Mouse (Mus musculus) left cerebral cortex, adult 2 months (tissue): ENCODE measurements around the gene Foxn4. TPM values are rescaled to one million over a fixed set of nuclear protein-coding genes. Genes with fewer than 3 reads are reported as not detected.

Experiments
- DNase-seq, 2 experiments: peaks; one replicate each; pipeline ENCODE4 v3.0.0; 2021 to 2022; ENCODE audit warnings: low spot score in 2 of 2, mixed read lengths in 1 of 2; ENCODE audit errors: extremely low spot score in 1 of 2
- H3K27ac ChIP-seq: fragments of 200-600 bp; 2 replicates; pipeline ENCODE4 v1.8.1; 2022
- H3K4me3 ChIP-seq: fragments of 200-600 bp; 2 replicates; pipeline ENCODE4 v1.8.1; 2022
- CTCF ChIP-seq: fragments of 200-600 bp; IDR thresholded peaks from 2 replicates; pipeline ENCODE4 v1.8.1; 2022; ENCODE audit warnings: antibody characterized with exemption, mild to moderate bottlenecking, moderate library complexity
- intact Hi-C: fragments of 180-260 bp; cut with DNase I; formaldehyde crosslinking; loops from one replicate; pipeline ENCODE4 v1.15.1; 2025
- long read RNA-seq, 2 experiments: library from polyadenylated mRNA; stranded (forward); transcript quantifications; one replicate each; pipeline ENCODE4 v2.0.0; 2021; ENCODE audit warnings: borderline mapping rate in 2 of 2
- total RNA-seq, 2 experiments: library from RNA; stranded (reverse); gene quantifications; 2 replicates each; pipeline ENCODE4 v1.2.3; 2021

Foxn4 gene
- not detected for total RNA-seq
- long read RNA-seq, experiment 1: 0 reads
- long read RNA-seq, experiment 2: 0 reads

DNA sequence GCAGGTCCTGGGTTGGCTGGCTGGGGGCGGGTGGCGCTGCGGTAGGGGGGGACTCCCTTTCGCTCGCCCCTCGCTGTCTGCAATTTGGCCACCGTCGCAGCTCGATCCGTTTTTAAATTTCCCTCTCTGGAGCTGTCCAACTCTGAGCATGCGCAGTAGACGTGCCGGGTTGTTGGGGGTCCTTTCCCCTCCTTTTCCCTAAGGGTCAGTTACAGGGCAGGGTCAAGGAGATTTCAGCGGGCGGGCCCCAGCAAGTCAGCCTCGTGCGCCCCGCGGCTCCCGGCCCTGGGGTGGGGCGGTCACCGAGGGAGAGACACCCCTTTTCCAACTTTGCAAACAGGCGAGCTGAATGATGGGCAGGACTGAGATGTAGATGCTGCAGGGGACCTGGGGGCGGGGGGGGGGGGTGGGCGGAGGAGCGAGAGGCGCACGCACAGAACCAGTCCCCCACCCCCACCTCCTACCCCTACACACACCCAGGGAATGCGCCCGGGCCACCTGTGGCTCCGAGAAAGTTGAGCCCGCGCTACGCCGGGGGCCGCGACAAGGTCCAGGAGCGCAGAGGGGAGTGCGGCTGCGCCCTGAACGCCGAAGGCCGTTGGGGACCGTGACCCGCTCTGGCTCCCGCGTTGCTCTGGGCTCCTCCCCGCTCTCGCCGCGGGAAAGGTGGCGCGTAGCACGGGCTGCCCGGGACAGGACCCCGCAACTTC is at the start of gene Foxn4:
TSS of gene Foxn4 (minus strand) at position 115 of the 710 bp plus-strand sequence.
- intact Hi-C loops: no loop called here
- H3K4me3 ChIP-seq: no peak within 1 kb of the TSS

GRCm38 (mm10) chr5:114323105-114323790 is 49.6 kb upstream of the Foxn4 start:
- intact Hi-C loops: no loop called here
- Histone ChIP-seq H3K27ac (no peak overlapping the region), H3K4me3 (no peak overlapping the region)
- no peak for DNase-seq
- TF ChIP-seq CTCF: no peak

More for the DNA sequence above, at the start of gene Foxn4:
- no peak for TF ChIP-seq CTCF
- no peak within 1 kb of the TSS for H3K27ac ChIP-seq
- no peak for DNase-seq

- no peak for DNase-seq
- no peak for TF ChIP-seq CTCF
Measured at GRCm38 (mm10) chr5:114309680-114310036, 36.1 kb upstream of the Foxn4 start.

GRCm38 (mm10) chr5:114308765-114309679 is 35.4 kb upstream of the Foxn4 start:
- Histone ChIP-seq H3K27ac (no peak overlapping the region), H3K4me3 (no peak overlapping the region)
- TF ChIP-seq CTCF: peak; percentile 73
- no peak for DNase-seq
- intact Hi-C loops: loop anchor here (1.0 to 5.0 kb wide), 3 partner anchors 61 to 262 kb away; no protein-coding TSS in a partner anchor

More at GRCm38 (mm10) chr5:114309680-114310036, 36.1 kb upstream of the Foxn4 start:
- H3K27ac ChIP-seq: no peak overlapping the region
- H3K4me3 ChIP-seq: no peak overlapping the region
- intact Hi-C loops: loop anchor here (1.0 to 5.0 kb wide), 3 partner anchors 61 to 262 kb away; no protein-coding TSS in a partner anchor

DNA sequence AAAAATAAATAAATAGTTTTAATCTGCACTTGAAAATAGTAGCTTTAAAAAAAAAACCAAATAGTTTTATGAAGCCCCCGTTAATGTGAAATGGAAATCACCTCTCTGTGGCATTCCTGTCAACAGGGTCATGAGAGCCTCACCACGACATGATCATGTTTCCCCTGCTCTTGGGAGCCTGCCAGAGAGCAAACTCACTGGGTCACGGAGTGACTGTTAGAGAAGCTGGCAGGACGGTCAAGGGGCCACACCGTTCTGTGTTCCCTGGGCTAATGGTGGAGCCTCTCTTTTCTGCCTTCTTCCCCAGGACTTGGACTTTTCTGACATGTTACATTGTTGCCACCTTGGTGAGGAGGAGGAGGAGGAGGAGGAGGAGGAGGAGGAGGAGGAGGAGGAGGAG is 32.9 kb upstream of the Foxn4 start:
- H3K27ac ChIP-seq: no peak overlapping the region
- H3K4me3 ChIP-seq: no peak overlapping the region
- intact Hi-C loops: loop anchor here (2.0 to 5.0 kb wide), 3 partner anchors 144 to 259 kb away; no protein-coding TSS in a partner anchor
- no peak for TF ChIP-seq CTCF
- no peak for DNase-seq

- intact Hi-C loops: no loop called here
Measured at GRCm38 (mm10) chr5:114303166-114303565, 29.6 kb upstream of the Foxn4 start.

DNA sequence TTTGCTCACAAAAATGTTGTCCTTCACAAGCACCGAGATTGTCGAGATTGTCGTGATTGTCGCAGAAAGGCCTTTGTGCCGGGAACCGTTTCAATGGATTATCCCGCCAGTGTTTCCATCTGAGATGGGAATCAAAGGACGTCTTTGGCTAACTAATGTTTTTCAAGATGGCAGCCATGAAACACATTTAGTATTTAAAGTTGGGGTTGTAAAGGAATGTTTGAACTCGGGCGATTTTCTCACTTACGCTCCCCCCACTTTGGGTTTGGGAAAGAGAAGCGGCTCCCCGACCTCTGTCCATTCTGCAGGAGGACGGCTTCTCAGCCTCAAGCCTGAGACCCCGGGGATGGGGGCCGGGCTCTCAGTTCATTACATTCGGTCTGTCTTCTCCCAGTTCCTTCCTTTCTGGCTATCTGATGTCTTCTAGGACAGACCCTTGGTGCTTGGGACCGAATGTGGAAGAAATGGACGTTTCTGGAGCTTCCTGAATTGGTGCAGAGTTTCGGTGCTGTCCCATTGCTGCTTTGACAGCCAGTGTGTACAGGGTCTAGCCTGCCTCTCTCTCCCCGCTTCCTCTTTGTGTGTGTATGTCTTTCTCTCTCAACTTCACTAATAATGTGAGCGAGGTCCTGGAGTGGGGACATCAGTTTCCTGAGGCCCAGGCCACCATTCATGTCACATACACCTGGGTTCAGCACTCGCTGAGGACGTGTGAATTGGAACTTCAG is 26.4 kb upstream of the Foxn4 start:
- no peak for DNase-seq
- H3K27ac ChIP-seq: no peak overlapping the region
- intact Hi-C loops: no loop called here
- H3K4me3 ChIP-seq: no peak overlapping the region
- no peak for TF ChIP-seq CTCF

More at GRCm38 (mm10) chr5:114303166-114303565, 29.6 kb upstream of the Foxn4 start:
- no peak for DNase-seq
- H3K27ac ChIP-seq: no peak overlapping the region
- TF ChIP-seq CTCF: no peak
- H3K4me3 ChIP-seq: no peak overlapping the region

- intact Hi-C loops: no loop called here
Measured at GRCm38 (mm10) chr5:114299156-114299855, 25.7 kb upstream of the Foxn4 start.

GRCm38 (mm10) chr5:114298212-114298894 is 24.7 kb upstream of the Foxn4 start:
- intact Hi-C loops: no loop called here
- no peak for TF ChIP-seq CTCF
- DNase-seq: no peak
- H3K4me3 ChIP-seq: no peak overlapping the region
- H3K27ac ChIP-seq: no peak overlapping the region

More at GRCm38 (mm10) chr5:114299156-114299855, 25.7 kb upstream of the Foxn4 start:
- TF ChIP-seq CTCF: no peak
- DNase-seq: no peak
- H3K27ac ChIP-seq: no peak overlapping the region
- no peak overlapping the region for H3K4me3 ChIP-seq
